Mouse (Mus musculus) ES-E14 (cell line): ENCODE measurements around the gene Atp6v1c2. TPM values are rescaled to one million over a fixed set of nuclear protein-coding genes. Genes with fewer than 3 reads are reported as not detected.

Experiments used
- DNase-seq: peaks from one replicate; pipeline ENCODE4 v3.0.0-alpha.2; 2013; ENCODE audit warnings: low read depth, low spot score
- H3K27ac ChIP-seq: 2 replicates; pipeline ENCODE4 v1.5.1; 2012; ENCODE audit warnings: low read depth, mild to moderate bottlenecking, low read length, moderate library complexity, mixed read lengths; ENCODE audit not compliant: poor library complexity, insufficient read depth, severe bottlenecking
- H3K36me3 ChIP-seq: 2 replicates; pipeline ENCODE4 v1.6.1; 2012; ENCODE audit warnings: mild to moderate bottlenecking, low read length, moderate library complexity, mixed read lengths; ENCODE audit not compliant: control insufficient read depth, poor library complexity, insufficient read depth, severe bottlenecking
- H3K4me1 ChIP-seq, 2 experiments: fragments of 150-350 bp in 1 of 2; sonication (generic) in 1 of 2; 2 replicates each; pipeline ENCODE4 v1.6.1; 2012; ENCODE audit warnings: low read length in 2 of 2, mild to moderate bottlenecking in 1 of 2, mixed read lengths in 1 of 2; ENCODE audit not compliant: control insufficient read depth in 2 of 2, insufficient read depth in 2 of 2, poor library complexity in 1 of 2
- H3K4me3 ChIP-seq, 2 experiments: fragments of 150-350 bp in 1 of 2; sonication (generic) in 1 of 2; 2 replicates each; pipeline ENCODE4 v1.5.1; 2012; ENCODE audit warnings: low read length in 2 of 2, low read depth in 1 of 2, mild to moderate bottlenecking in 1 of 2, mixed read lengths in 1 of 2; ENCODE audit not compliant: insufficient read depth in 1 of 2, poor library complexity in 1 of 2, severe bottlenecking in 1 of 2
- H3K9ac ChIP-seq: 2 replicates; pipeline ENCODE4 v1.6.1; 2012; ENCODE audit warnings: low read depth, mild to moderate bottlenecking, low read length, mixed read lengths; ENCODE audit not compliant: poor library complexity, insufficient read depth, severe bottlenecking
- H3K9me3 ChIP-seq: fragments of 150-350 bp; sonication (generic); 2 replicates; pipeline ENCODE4 v1.6.1; 2012; ENCODE audit warnings: low read depth, mild to moderate bottlenecking, low read length; ENCODE audit not compliant: control insufficient read depth, insufficient read depth
- CHD2 ChIP-seq: IDR thresholded peaks from 2 replicates; pipeline ENCODE4 v1.6.1; 2014; ENCODE audit warnings: mild to moderate bottlenecking, low read depth, low read length, inconsistent platforms
- HCFC1 ChIP-seq: IDR thresholded peaks from 2 replicates; pipeline ENCODE4 v1.6.1; 2012; ENCODE audit warnings: low read length, inconsistent platforms, borderline replicate concordance; ENCODE audit not compliant: insufficient read depth
- MAFK ChIP-seq: IDR thresholded peaks from 2 replicates; pipeline ENCODE4 v1.6.1; 2014; ENCODE audit warnings: mild to moderate bottlenecking, low read depth, low read length, inconsistent platforms; ENCODE audit not compliant: insufficient read depth
- ZC3H11A ChIP-seq: IDR thresholded peaks from 2 replicates; pipeline ENCODE4 v1.6.1; 2012; ENCODE audit warnings: low read depth, mild to moderate bottlenecking, inconsistent platforms, low read length, borderline replicate concordance
- ZNF384 ChIP-seq: IDR thresholded peaks from 2 replicates; pipeline ENCODE4 v1.6.1; 2012; ENCODE audit warnings: low read depth, low read length, inconsistent platforms
- in situ Hi-C, 2 experiments: fragments of 600-800 bp; cut with MboI; formaldehyde crosslinking; loops; one replicate each; pipeline ENCODE4 v1.15.1; 2025; ENCODE audit warnings: low sequenced_read_pairs in 2 of 2, inconsistent platforms in 1 of 2; ENCODE audit not compliant: unreplicated experiment in 2 of 2
- total RNA-seq: library from RNA; depleted of rRNA; stranded (reverse); fragments of 300-350 nt; gene quantifications from 2 replicates; pipeline ENCODE4 v1.2.3, GENCODE M21; 2012

The Atp6v1c2 gene
- total RNA-seq, 1 experiment, result 0.36 TPM

- DNase-seq, result peak; percentile 35
- no peaks in the 10 kb centered on the region for H3K9me3 ChIP-seq
- in situ Hi-C loops, result no loop called here
- H3K4me1 ChIP-seq, result no peaks in the 10 kb centered on the region
- H3K4me3 ChIP-seq, result no peak overlapping the region
- no peak overlapping the region for H3K27ac ChIP-seq
- TF ChIP-seq ZNF384 (no peak), HCFC1 (no peak), ZC3H11A (no peak), CHD2 (no peak), MAFK (no peak)
- H3K36me3 ChIP-seq, result peaks cover 32% of the 10 kb centered on the region
- H3K9ac ChIP-seq, result no peak overlapping the region
Observed at GRCm38 (mm10) chr12:17356853-17357252, 27.7 kb upstream of the Atp6v1c2 start.

GRCm38 (mm10) chr12:17350106-17350505 is 20.9 kb upstream of the Atp6v1c2 start:
- in situ Hi-C loops, result no loop called here
- H3K27ac ChIP-seq, result no peak overlapping the region
- no peak for DNase-seq
- TF ChIP-seq CHD2 (no peak), ZC3H11A (no peak), HCFC1 (no peak), ZNF384 (peak; percentile 86)
- peaks cover 0 to 3% of the 10 kb centered on the region in 2 experiments; a peak in 2 of 4 replicates for H3K4me1 ChIP-seq
- no peak overlapping the region for H3K9ac ChIP-seq
- no peaks in the 10 kb centered on the region for H3K9me3 ChIP-seq
- H3K4me3 ChIP-seq, result no peak overlapping the region
- peaks cover 16% of the 10 kb centered on the region for H3K36me3 ChIP-seq

- TF ChIP-seq CHD2 (peak; percentile 69; the same call in 1 of the 2 replicates), HCFC1 (peak; percentile 77), ZNF384 (no peak), MAFK (no peak), ZC3H11A (no peak)
Observed at GRCm38 (mm10) chr12:17348048-17349036, 19.2 kb upstream of the Atp6v1c2 start, which contains the start of gene Nol10. Gene Nol10 (plus strand): TSS chr12:17348458.

GRCm38 (mm10) chr12:17347327-17348047 is 18.3 kb upstream of the Atp6v1c2 start:
- in situ Hi-C loops, result no loop called here
- DNase-seq, result no peak
- Histone ChIP-seq H3K4me1 (peaks cover 0 to 3% of the 10 kb centered on the region in 2 experiments; a peak in 2 of 4 replicates), H3K9me3 (no peaks in the 10 kb centered on the region), H3K36me3 (peaks cover 7% of the 10 kb centered on the region), H3K9ac (peak overlapping the region; percentile 78), H3K27ac (no peak overlapping the region), H3K4me3 (peak overlapping the region; percentile 82 to 90)
- TF ChIP-seq CHD2 (no peak), ZC3H11A (no peak), MAFK (no peak), HCFC1 (no peak), ZNF384 (no peak)

More at GRCm38 (mm10) chr12:17348048-17349036, 19.2 kb upstream of the Atp6v1c2 start, which contains the start of gene Nol10:
- peaks cover 0 to 3% of the 10 kb centered on the region in 2 experiments; a peak in 2 of 4 replicates for H3K4me1 ChIP-seq
- DNase-seq, result peak; percentile 82
- H3K4me3 ChIP-seq, result peak within 1 kb of the TSS; percentile 82 to 90
- H3K9ac ChIP-seq, result peak within 1 kb of the TSS; percentile 97
- H3K36me3 ChIP-seq, result peaks cover 7% of the 10 kb centered on the region
- no peaks in the 10 kb centered on the region for H3K9me3 ChIP-seq
- in situ Hi-C loops, result no loop called here
- H3K27ac ChIP-seq, result no peak within 1 kb of the TSS; the same call in 1 of the 2 replicates
